Mouse (Mus musculus) embryo, embryonic 11.5 days (tissue): ENCODE results near the gene Ces1b.

ENCODE experiments used
- DNase-seq: peaks from one replicate; pipeline ENCODE4 v3.0.0-alpha.2; 2012; ENCODE audit warnings: low read depth, low spot score

Gene Ces1b

DNA sequence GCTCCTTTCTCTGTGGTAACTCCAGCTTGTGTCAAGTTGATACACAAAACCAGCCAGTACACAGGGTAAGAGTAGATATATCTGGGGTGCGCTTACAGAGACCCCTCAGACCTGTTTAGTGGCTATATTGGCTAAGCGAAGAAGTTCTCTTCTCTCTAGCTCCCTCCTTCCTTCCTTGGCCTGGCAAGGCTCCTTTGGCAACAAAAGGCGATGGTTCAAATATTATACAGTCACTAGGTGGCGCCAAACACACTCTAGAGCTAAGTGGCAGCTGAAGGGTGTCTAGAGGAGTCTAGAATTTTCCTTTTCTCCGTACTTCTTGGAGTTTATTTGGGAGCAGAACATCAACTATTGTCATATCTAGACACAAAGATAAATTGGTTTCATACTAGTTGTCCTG, 69.5 kb downstream of the Ces1b start:
- peak; percentile 42 for DNase-seq
